Comparison of ENCODE assay signal across 12 mouse cellular contexts in the genomic region with DNA sequence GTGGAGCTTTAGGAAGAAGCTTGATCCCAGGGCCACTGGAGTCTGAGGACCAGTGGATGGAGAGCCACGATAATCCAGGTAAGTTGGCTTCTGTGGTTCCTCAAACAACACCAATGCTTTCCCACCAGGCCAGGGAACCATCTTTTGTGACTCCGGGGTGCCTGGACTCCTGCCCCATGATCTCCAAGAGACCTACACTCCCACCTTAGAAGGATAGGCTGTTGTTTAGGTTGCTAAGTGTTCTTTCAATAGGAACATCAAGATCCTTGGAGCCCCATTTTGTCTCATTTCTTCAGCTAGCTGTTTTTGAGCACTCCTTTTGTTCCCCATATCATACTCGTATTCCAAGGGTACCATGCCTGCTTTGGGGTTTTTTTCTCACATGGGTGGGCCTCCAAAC. TPM values are rescaled to one million over a fixed set of nuclear protein-coding genes. Genes with fewer than 3 reads are reported as not detected.
"Had no signal": no experiment of that assay in that cellular context is flagged by ENCODE, and none has a peak within 500 bp of the region (broad histone marks: within the 10 kb centered on the region; RNA-seq: fewer than 3 reads in every experiment).

No protein-coding gene starts in this region.

RNA-seq across cellular contexts. Expression of a gene that starts 18.4 kb away (rescaled TPM):
- total RNA-seq: left cerebral cortex, adult 8-10 months; left cerebral cortex, postnatal 10 days; left cerebral cortex, postnatal 14 days; left cerebral cortex, postnatal 25 days; left cerebral cortex, postnatal 36 days; left cerebral cortex, postnatal 4 days; liver, adult 2 months; megakaryocyte progenitor cell, adult 5-6 weeks; megakaryocyte, adult 5-6 weeks; megakaryocyte-erythroid progenitor cell, adult 5-6 weeks; midbrain, postnatal 0 days; monocyte, adult 5-6 weeks had no signal

RNA-seq across cellular contexts. Expression of a gene that starts 42.3 kb away (rescaled TPM):
- total RNA-seq: liver, adult 2 months; megakaryocyte progenitor cell, adult 5-6 weeks; megakaryocyte, adult 5-6 weeks; megakaryocyte-erythroid progenitor cell, adult 5-6 weeks; midbrain, postnatal 0 days; monocyte, adult 5-6 weeks had no signal

RNA-seq across cellular contexts. Expression of a gene that starts 42.6 kb away (rescaled TPM):
- total RNA-seq: left cerebral cortex, adult 8-10 months; left cerebral cortex, postnatal 10 days; left cerebral cortex, postnatal 25 days; left cerebral cortex, postnatal 36 days; left cerebral cortex, postnatal 4 days; liver, adult 2 months; megakaryocyte progenitor cell, adult 5-6 weeks; megakaryocyte, adult 5-6 weeks; megakaryocyte-erythroid progenitor cell, adult 5-6 weeks; midbrain, postnatal 0 days; monocyte, adult 5-6 weeks had no signal
